Mouse (Mus musculus) 3T3-L1 (cell line): Measurements from ENCODE around the gene Btbd19.
A peak's percentile ranks its signal among the peaks of the same experiment; 100 is the strongest.

ENCODE experiments used
- DNase-seq: peaks from one replicate; pipeline ENCODE4 v3.0.0-alpha.2; 2015; ENCODE audit warnings: low read depth, low spot score

Gene Btbd19

GRCm38 (mm10) chr4:117125348-117125909 is at the start of gene Btbd19:
Gene Btbd19 (minus strand): TSS chr4:117125725.
- DNase-seq, result peak; percentile 94

GRCm38 (mm10) chr4:117169936-117170335 is 44.4 kb upstream of the Btbd19 start:
- DNase-seq, result no peak

- no peak for DNase-seq
Observed at GRCm38 (mm10) chr4:117161183-117161582, 35.7 kb upstream of the Btbd19 start.

- DNase-seq, result no peak
Observed at GRCm38 (mm10) chr4:117159666-117160065, 34.1 kb upstream of the Btbd19 start.

GRCm38 (mm10) chr4:117156372-117156771 is 30.8 kb upstream of the Btbd19 start:
- DNase-seq, result no peak

GRCm38 (mm10) chr4:117155792-117156355 is 30.3 kb upstream of the Btbd19 start, which contains the start of gene Rps8:
Gene Rps8 (minus strand): TSS chr4:117156243.
- DNase-seq, result peak; percentile 86

GRCm38 (mm10) chr4:117155020-117155791 is 29.7 kb upstream of the Btbd19 start:
- peak; percentile 41 for DNase-seq

- peak; percentile 17 for DNase-seq
Observed at GRCm38 (mm10) chr4:117152714-117153113, 27.2 kb upstream of the Btbd19 start.

- no peak for DNase-seq
Observed at GRCm38 (mm10) chr4:117151416-117151815, 25.9 kb upstream of the Btbd19 start.

- DNase-seq, result no peak
Observed at GRCm38 (mm10) chr4:117150212-117150733, 24.7 kb upstream of the Btbd19 start.

GRCm38 (mm10) chr4:117149291-117150211 is 24.0 kb upstream of the Btbd19 start:
- peak; percentile 31 for DNase-seq

GRCm38 (mm10) chr4:117148815-117149214 is 23.3 kb upstream of the Btbd19 start:
- DNase-seq, result no peak

GRCm38 (mm10) chr4:117148047-117148713 is 22.7 kb upstream of the Btbd19 start:
- DNase-seq, result no peak

- peak; percentile 87 for DNase-seq
Observed at GRCm38 (mm10) chr4:117146176-117146575, 20.7 kb upstream of the Btbd19 start.

GRCm38 (mm10) chr4:117145248-117145647 is 19.7 kb upstream of the Btbd19 start:
- no peak for DNase-seq

GRCm38 (mm10) chr4:117143023-117143422 is 17.5 kb upstream of the Btbd19 start:
- DNase-seq, result no peak

GRCm38 (mm10) chr4:117140613-117141012 is 15.1 kb upstream of the Btbd19 start:
- DNase-seq, result peak; percentile 59

- peak; percentile 74 for DNase-seq
Observed at GRCm38 (mm10) chr4:117139217-117139612, 13.7 kb upstream of the Btbd19 start.

GRCm38 (mm10) chr4:117138295-117139216 is 13.0 kb upstream of the Btbd19 start:
- DNase-seq, result no peak

GRCm38 (mm10) chr4:117136034-117136433 is 10.5 kb upstream of the Btbd19 start:
- no peak for DNase-seq
